23 mouse cellular contexts compared by ENCODE assay signal in the genomic region with DNA sequence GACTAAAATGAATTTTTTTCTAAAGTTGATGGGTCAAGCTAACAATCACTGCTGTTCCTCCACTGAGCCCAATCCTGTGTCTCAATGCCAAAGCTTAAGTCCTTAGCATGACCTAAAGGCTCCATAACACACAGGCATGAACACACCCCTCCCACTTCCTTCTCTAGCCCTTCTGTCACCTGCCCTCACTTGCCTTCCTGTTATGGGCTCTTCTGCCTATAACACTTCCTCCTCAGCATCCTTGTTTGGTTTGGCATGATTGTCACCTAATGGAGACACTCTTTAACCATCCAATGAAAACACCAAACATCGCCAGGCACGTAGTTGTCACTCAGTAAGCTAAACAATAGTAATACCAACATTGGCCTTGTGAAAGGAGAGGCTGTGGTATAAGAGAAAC.
A peak's percentile ranks its signal among the peaks of the same experiment; 100 is the strongest.
DNase-seq lines count a peak whose midpoint lies in the region; ATAC-seq lines count a peak whose summit lies in the region.
"Had no signal": no experiment of that assay in that cellular context is flagged by ENCODE, and none has a peak within 500 bp of the region (broad histone marks: within the 10 kb centered on the region; RNA-seq: fewer than 3 reads in every experiment).

No protein-coding gene starts in this region.

- no peaks in the 10 kb centered on the region; the same call in 1 of the 2 replicates for H3K36me3 ChIP-seq in splenic B cell, adult 2 months (ENCODE audit: control insufficient read depth, insufficient read depth, low read length, poor library complexity, severe bottlenecking)
- H3K36me3 ChIP-seq in forebrain, embryonic 13.5 days (ENCODE audit: poor library complexity, severe bottlenecking) = no peaks in the 10 kb centered on the region
- H3K36me3 ChIP-seq: embryonic facial prominence, embryonic 15.5 days; heart, embryonic 15.5 days had no signal

- 90% methylated on average over 2 of the region's 2 CpGs for WGBS in forebrain, embryonic 13.5 days

- intact Hi-C loops in left cerebral cortex, postnatal 14 days (cut with DNase I) = no loop called here

- H3K9ac ChIP-seq in forebrain, embryonic 13.5 days = no peak overlapping the region
- H3K9ac ChIP-seq: embryonic facial prominence, embryonic 15.5 days; heart, embryonic 15.5 days; hindbrain, embryonic 14.5 days had no signal

- 0 out of 2 replicates have a peak, but pooled peaks cover 3% of the 10 kb centered on the region for H3K9me3 ChIP-seq in forebrain, embryonic 13.5 days (replicated peaks)
- H3K9me3 ChIP-seq: embryonic facial prominence, embryonic 15.5 days; G1E; heart, embryonic 15.5 days had no signal

- H3K4me1 ChIP-seq in forebrain, embryonic 13.5 days = no peaks in the 10 kb centered on the region
- H3K4me1 ChIP-seq: embryonic facial prominence, embryonic 15.5 days; heart, embryonic 15.5 days had no signal

- no peak overlapping the region for H3K4me3 ChIP-seq in forebrain, embryonic 13.5 days
- H3K4me3 ChIP-seq: embryonic facial prominence, embryonic 15.5 days; erythroblast, embryonic 14.5 days; heart, adult 2 months; heart, embryonic 15.5 days had no signal

- peak; percentile 85 for ATAC-seq in inflammation-experienced regulatory T-cells, adult 6 months
- ATAC-seq in forebrain, embryonic 13.5 days = no peak
- ATAC-seq: forebrain, embryonic 16.5 days; intestine, postnatal 0 days had no signal

- H3K27ac ChIP-seq in forebrain, embryonic 13.5 days = no peak overlapping the region
- H3K27ac ChIP-seq: heart, adult 2 months; heart, embryonic 15.5 days; hindbrain, embryonic 14.5 days had no signal

- no peak overlapping the region for H3K4me2 ChIP-seq in forebrain, embryonic 13.5 days
- H3K4me2 ChIP-seq: embryonic facial prominence, embryonic 15.5 days; heart, embryonic 11.5 days; heart, embryonic 15.5 days; hindbrain, embryonic 14.5 days had no signal

- DNase-seq in thymus, postnatal 0 days (ENCODE audit: low spot score) = peak; percentile 26
- DNase-seq in thymus, postnatal 10 days (ENCODE audit: low spot score in 2 of 2) = no peak
- DNase-seq in fat pad, adult 2 months (ENCODE audit: extremely low read depth, low read depth, low spot score) = peak; percentile 82
- peak; percentile 54 for DNase-seq in splenic B cell, adult 2 months (ENCODE audit: low read depth, low spot score)
- no peak for DNase-seq in left cerebral cortex, adult 8-10 months (ENCODE audit: low spot score in 2 of 2)
- DNase-seq in left cerebral cortex, postnatal 14 days (ENCODE audit: low spot score in 2 of 2) = no peak
- DNase-seq: adrenal gland, adult 2 months; adrenal gland, postnatal 25 days; cerebellum, adult 2 months; cerebellum, postnatal 10 days; gastrocnemius, postnatal 36 days; heart, adult 2 months; heart, postnatal 14 days had no signal

- no peaks in the 10 kb centered on the region for H3K27me3 ChIP-seq in splenic B cell, adult 2 months (ENCODE audit: control insufficient read depth, insufficient read depth, low read length, poor library complexity, severe bottlenecking)
- H3K27me3 ChIP-seq in forebrain, embryonic 13.5 days = no peaks in the 10 kb centered on the region
- H3K27me3 ChIP-seq: embryonic facial prominence, embryonic 15.5 days; heart, embryonic 15.5 days had no signal

Comparison
In these comparisons a context has a peak if more than half of its experiments do, and no peak if none do; other contexts are left out.
1. DNase-seq: peak in thymus, postnatal 0 days (single experiment), fat pad, adult 2 months (single experiment) and splenic B cell, adult 2 months (single experiment); none in thymus, postnatal 10 days (0 of 2), left cerebral cortex, adult 8-10 months (0 of 2) and left cerebral cortex, postnatal 14 days (0 of 2).